Mouse (Mus musculus) midbrain, embryonic 12.5 days (tissue): ENCODE data around the gene AI597479. TPM values are rescaled to one million over a fixed set of nuclear protein-coding genes. Genes with fewer than 3 reads are reported as not detected.
"Not testable (repeated sequence)": the region's sequence is repeated elsewhere in the genome, so short reads cannot be mapped to it uniquely, and the experiment has no call there.

Experiments
- ATAC-seq: fragments of 200-750 bp; cut with Nextera tagmentation; 2 replicates; pipeline ENCODE4 v1.8.0; 2017; ENCODE audit warnings: low read depth, moderate TSS enrichment, moderate library complexity; ENCODE audit not compliant: low FRiP score
- H3K27ac ChIP-seq: fragments of 300-500 bp; sonication (generic); replicated peaks from 2 replicates; pipeline ENCODE4 v1.5.1; 2016; ENCODE audit warnings: mild to moderate bottlenecking
- H3K27me3 ChIP-seq: fragments of 300-500 bp; sonication (generic); 2 replicates; pipeline ENCODE4 v1.6.1; 2016; ENCODE audit warnings: mild to moderate bottlenecking
- H3K36me3 ChIP-seq: fragments of 300-500 bp; sonication (generic); 2 replicates; pipeline ENCODE4 v1.6.1; 2016
- H3K4me1 ChIP-seq: fragments of 300-500 bp; sonication (generic); 2 replicates; pipeline ENCODE4 v1.6.1; 2016
- H3K4me2 ChIP-seq: fragments of 300-500 bp; sonication (generic); replicated peaks from 2 replicates; pipeline ENCODE4 v1.6.1; 2016; ENCODE audit warnings: mild to moderate bottlenecking, moderate library complexity
- H3K4me3 ChIP-seq: fragments of 300-500 bp; sonication (generic); 2 replicates; pipeline ENCODE4 v1.5.1; 2016; ENCODE audit warnings: mild to moderate bottlenecking
- H3K9ac ChIP-seq: fragments of 300-500 bp; sonication (generic); replicated peaks from 2 replicates; pipeline ENCODE4 v1.6.1; 2016; ENCODE audit warnings: mild to moderate bottlenecking, moderate library complexity
- H3K9me3 ChIP-seq: fragments of 300-500 bp; sonication (generic); 2 replicates; pipeline ENCODE4 v1.6.1; 2016; ENCODE audit warnings: mild to moderate bottlenecking
- WGBS: fragments of 180-500 bp; shearing (Covaris S2); methylation state at CpG from one replicate; pipeline ENCODE4 v1.1.7; 2016; 5-methylcytosine and 5-hydroxymethylcytosine counted together
- polyA plus RNA-seq: library from polyadenylated mRNA; unstranded; fragments of >200 nt; fragmentation: Nextera tagmentation; extraction: Ambion mirVana; gene quantifications from 2 replicates; pipeline ENCODE4 v1.2.1, GENCODE M21; 2016

The AI597479 gene
- polyA plus RNA-seq, 1 experiment from 2014 or later, result 43.0 TPM

GRCm38 (mm10) chr1:43127820-43128610 is 29.5 kb downstream of the AI597479 start:
- no peak overlapping the region for H3K4me2 ChIP-seq
- ATAC-seq, result no peak
- no peaks in the 10 kb centered on the region for H3K36me3 ChIP-seq
- H3K9ac ChIP-seq, result no peak overlapping the region
- H3K27ac ChIP-seq, result no peak overlapping the region
- H3K4me3 ChIP-seq, result no peak overlapping the region
- no peaks in the 10 kb centered on the region for H3K9me3 ChIP-seq
- H3K27me3 ChIP-seq, result no peaks in the 10 kb centered on the region
- 83% methylated on average over 8 of the region's 8 CpGs for WGBS
- no peaks in the 10 kb centered on the region for H3K4me1 ChIP-seq

GRCm38 (mm10) chr1:43130219-43130981 is 31.9 kb downstream of the AI597479 start:
- Histone ChIP-seq H3K9me3 (no peaks in the 10 kb centered on the region), H3K27me3 (no peaks in the 10 kb centered on the region), H3K4me3 (no peak overlapping the region), H3K9ac (no peak overlapping the region), H3K4me2 (no peak overlapping the region), H3K27ac (no peak overlapping the region), H3K36me3 (no peaks in the 10 kb centered on the region), H3K4me1 (no peaks in the 10 kb centered on the region)
- WGBS, result 79% methylated on average over 5 of the region's 5 CpGs
- no peak for ATAC-seq

- no peak overlapping the region for H3K4me3 ChIP-seq
- no peaks in the 10 kb centered on the region for H3K27me3 ChIP-seq
- H3K27ac ChIP-seq, result no peak overlapping the region
- H3K9ac ChIP-seq, result no peak overlapping the region
- H3K9me3 ChIP-seq, result no peaks in the 10 kb centered on the region
- H3K4me1 ChIP-seq, result no peaks in the 10 kb centered on the region
- no peaks in the 10 kb centered on the region for H3K36me3 ChIP-seq
- no peak overlapping the region for H3K4me2 ChIP-seq
- ATAC-seq, result no peak
- WGBS, result 93% methylated on average over 9 of the region's 9 CpGs
Observed at GRCm38 (mm10) chr1:43131591-43131990, 33.1 kb downstream of the AI597479 start.

- H3K9me3 ChIP-seq, H3K4me3 ChIP-seq, H3K4me1 ChIP-seq, H3K4me2 ChIP-seq, H3K9ac ChIP-seq, H3K27me3 ChIP-seq, H3K27ac ChIP-seq, ATAC-seq, H3K36me3 ChIP-seq: not testable (repeated sequence)
- WGBS, result 82% methylated on average over 2 of the region's 2 CpGs
Observed at GRCm38 (mm10) chr1:43136488-43137029, 38.0 kb downstream of the AI597479 start.

GRCm38 (mm10) chr1:43137334-43137733 is 38.8 kb downstream of the AI597479 start:
- H3K4me3 ChIP-seq, result no peak overlapping the region
- H3K36me3 ChIP-seq, result no peaks in the 10 kb centered on the region
- H3K27me3 ChIP-seq, result no peaks in the 10 kb centered on the region
- no peak for ATAC-seq
- H3K4me2 ChIP-seq, result no peak overlapping the region
- no peaks in the 10 kb centered on the region for H3K9me3 ChIP-seq
- no peak overlapping the region for H3K27ac ChIP-seq
- no peaks in the 10 kb centered on the region for H3K4me1 ChIP-seq
- no peak overlapping the region for H3K9ac ChIP-seq
- 89% methylated on average over 5 of the region's 5 CpGs for WGBS

- Histone ChIP-seq H3K27me3 (no peaks in the 10 kb centered on the region), H3K4me2 (no peak overlapping the region), H3K27ac (no peak overlapping the region), H3K9ac (no peak overlapping the region), H3K4me1 (no peaks in the 10 kb centered on the region), H3K36me3 (no peaks in the 10 kb centered on the region), H3K4me3 (no peak overlapping the region), H3K9me3 (no peaks in the 10 kb centered on the region)
- 74% methylated on average over 15 of the region's 15 CpGs for WGBS
- no peak for ATAC-seq
Observed at GRCm38 (mm10) chr1:43138268-43138812, 39.8 kb downstream of the AI597479 start.

GRCm38 (mm10) chr1:43139587-43140266 is 41.2 kb downstream of the AI597479 start:
- no peaks in the 10 kb centered on the region for H3K9me3 ChIP-seq
- no peak overlapping the region for H3K4me3 ChIP-seq
- no peak overlapping the region for H3K4me2 ChIP-seq
- no peak overlapping the region for H3K9ac ChIP-seq
- H3K4me1 ChIP-seq, result no peaks in the 10 kb centered on the region
- H3K36me3 ChIP-seq, result no peaks in the 10 kb centered on the region
- peak; percentile 87 for ATAC-seq
- H3K27me3 ChIP-seq, result no peaks in the 10 kb centered on the region
- WGBS, result 53% methylated on average over 8 of the region's 8 CpGs
- no peak overlapping the region for H3K27ac ChIP-seq

- Histone ChIP-seq H3K36me3 (no peaks in the 10 kb centered on the region), H3K9me3 (no peaks in the 10 kb centered on the region), H3K4me3 (no peak overlapping the region), H3K4me2 (no peak overlapping the region), H3K4me1 (no peaks in the 10 kb centered on the region), H3K9ac (no peak overlapping the region), H3K27ac (no peak overlapping the region), H3K27me3 (no peaks in the 10 kb centered on the region)
- ATAC-seq, result no peak
- WGBS, result 89% methylated on average over 11 of the region's 11 CpGs
Observed at GRCm38 (mm10) chr1:43141555-43141961, 43.0 kb downstream of the AI597479 start.

GRCm38 (mm10) chr1:43142849-43143248 is 44.3 kb downstream of the AI597479 start:
- H3K9me3 ChIP-seq, result no peaks in the 10 kb centered on the region
- no peak overlapping the region for H3K27ac ChIP-seq
- no peak overlapping the region for H3K9ac ChIP-seq
- WGBS, result 94% methylated on average over 6 of the region's 6 CpGs
- H3K4me3 ChIP-seq, result no peak overlapping the region
- ATAC-seq, result no peak
- H3K4me2 ChIP-seq, result no peak overlapping the region
- no peaks in the 10 kb centered on the region for H3K4me1 ChIP-seq
- H3K36me3 ChIP-seq, result no peaks in the 10 kb centered on the region
- no peaks in the 10 kb centered on the region for H3K27me3 ChIP-seq

GRCm38 (mm10) chr1:43143284-43143683 is 44.8 kb downstream of the AI597479 start:
- H3K27ac ChIP-seq, result no peak overlapping the region
- H3K4me1 ChIP-seq, result no peaks in the 10 kb centered on the region
- 88% methylated on average over 4 of the region's 4 CpGs for WGBS

GRCm38 (mm10) chr1:43143791-43144190 is 45.3 kb downstream of the AI597479 start:
- ATAC-seq, result no peak
- Histone ChIP-seq H3K4me1 (no peaks in the 10 kb centered on the region), H3K27ac (no peak overlapping the region), H3K4me3 (no peak overlapping the region), H3K36me3 (no peaks in the 10 kb centered on the region), H3K27me3 (no peaks in the 10 kb centered on the region), H3K4me2 (no peak overlapping the region), H3K9ac (no peak overlapping the region), H3K9me3 (no peaks in the 10 kb centered on the region)
- WGBS, result 89% methylated on average over 4 of the region's 4 CpGs

More at GRCm38 (mm10) chr1:43143284-43143683, 44.8 kb downstream of the AI597479 start:
- Histone ChIP-seq H3K36me3 (no peaks in the 10 kb centered on the region), H3K27me3 (no peaks in the 10 kb centered on the region), H3K4me3 (no peak overlapping the region), H3K4me2 (no peak overlapping the region), H3K9me3 (no peaks in the 10 kb centered on the region), H3K9ac (no peak overlapping the region)
- ATAC-seq, result no peak
